Mouse (Mus musculus): Measurements from ENCODE around the gene AI413582. TPM values are rescaled to one million over a fixed set of nuclear protein-coding genes. Genes with fewer than 3 reads are reported as not detected.
A peak's percentile ranks its signal among the peaks of the same experiment; 100 is the strongest.

AI413582 gene
- polyA plus RNA-seq, 1 experiment from 2014 or later = 51.9 TPM

GRCm38 (mm10) chr17:27555075-27555511 is 10.5 kb downstream of the AI413582 start:
- peak; percentile 22; the same call in 1 of the 2 replicates for ATAC-seq (ENCODE audit: low FRiP score, low TSS enrichment)
- Histone ChIP-seq H3K27me3 (ENCODE audit: control insufficient read depth, insufficient read depth, low read length) (peaks cover 6% of the 10 kb centered on the region; the same call in 1 of the 2 replicates), H3K9me3 (ENCODE audit: control insufficient read depth, low read length) (no peaks in the 10 kb centered on the region), H3K4me3 (replicated peaks; ENCODE audit: low read depth, low read length) (peak overlapping the region; percentile 71), H3K27ac (replicated peaks; ENCODE audit: low read depth, low read length) (no peak overlapping the region; the same call in 1 of the 2 replicates), H3K4me1 (ENCODE audit: control insufficient read depth, insufficient read depth, low read length) (peaks cover 30% of the 10 kb centered on the region), H3K36me3 (ENCODE audit: control insufficient read depth, insufficient read depth, low read length) (no peaks in the 10 kb centered on the region), H3K9ac (replicated peaks; ENCODE audit: low read length) (no peak overlapping the region), H3K4me2 (ENCODE audit: low read length) (peak overlapping the region; percentile 82)
- peak; percentile 64 for DNase-seq
- 0% methylated on average over 27 of the region's 39 CpGs for WGBS

- no peak overlapping the region for H3K4me3 ChIP-seq (replicated peaks; ENCODE audit: low read depth, low read length)
- peak overlapping the region; percentile 82; the same call in 1 of the 2 replicates for H3K4me2 ChIP-seq (ENCODE audit: low read length)
- no peak for ATAC-seq (ENCODE audit: low FRiP score, low TSS enrichment)
- 45% methylated on average over 20 of the region's 20 CpGs for WGBS
- DNase-seq = no peak
- H3K36me3 ChIP-seq (ENCODE audit: control insufficient read depth, insufficient read depth, low read length) = no peaks in the 10 kb centered on the region
- no peak overlapping the region for H3K27ac ChIP-seq (replicated peaks; ENCODE audit: low read depth, low read length)
- no peak overlapping the region for H3K9ac ChIP-seq (replicated peaks; ENCODE audit: low read length)
- no peaks in the 10 kb centered on the region for H3K9me3 ChIP-seq (ENCODE audit: control insufficient read depth, low read length)
- peaks cover 30% of the 10 kb centered on the region for H3K4me1 ChIP-seq (ENCODE audit: control insufficient read depth, insufficient read depth, low read length)
- H3K27me3 ChIP-seq (ENCODE audit: control insufficient read depth, insufficient read depth, low read length) = peaks cover 6% of the 10 kb centered on the region; the same call in 1 of the 2 replicates
These were observed 11.2 kb downstream of the AI413582 start for GRCm38 (mm10) chr17:27554062-27554960.

- ATAC-seq (ENCODE audit: low FRiP score, low TSS enrichment) (no peak), DNase-seq (no peak)
- 76% methylated on average over 23 of the region's 23 CpGs for WGBS
- peaks cover 15% of the 10 kb centered on the region for H3K4me1 ChIP-seq (ENCODE audit: control insufficient read depth, insufficient read depth, low read length)
- no peak overlapping the region for H3K4me2 ChIP-seq (ENCODE audit: low read length)
- H3K4me3 ChIP-seq (replicated peaks; ENCODE audit: low read depth, low read length) = no peak overlapping the region
- no peak overlapping the region for H3K27ac ChIP-seq (replicated peaks; ENCODE audit: low read depth, low read length)
- H3K36me3 ChIP-seq (ENCODE audit: control insufficient read depth, insufficient read depth, low read length) = no peaks in the 10 kb centered on the region
- no peak overlapping the region for H3K9ac ChIP-seq (replicated peaks; ENCODE audit: low read length)
- H3K27me3 ChIP-seq (ENCODE audit: control insufficient read depth, insufficient read depth, low read length) = peaks cover 6% of the 10 kb centered on the region; the same call in 1 of the 2 replicates
- H3K9me3 ChIP-seq (ENCODE audit: control insufficient read depth, low read length) = no peaks in the 10 kb centered on the region
These were observed 13.0 kb downstream of the AI413582 start for GRCm38 (mm10) chr17:27552215-27553201.

DNA sequence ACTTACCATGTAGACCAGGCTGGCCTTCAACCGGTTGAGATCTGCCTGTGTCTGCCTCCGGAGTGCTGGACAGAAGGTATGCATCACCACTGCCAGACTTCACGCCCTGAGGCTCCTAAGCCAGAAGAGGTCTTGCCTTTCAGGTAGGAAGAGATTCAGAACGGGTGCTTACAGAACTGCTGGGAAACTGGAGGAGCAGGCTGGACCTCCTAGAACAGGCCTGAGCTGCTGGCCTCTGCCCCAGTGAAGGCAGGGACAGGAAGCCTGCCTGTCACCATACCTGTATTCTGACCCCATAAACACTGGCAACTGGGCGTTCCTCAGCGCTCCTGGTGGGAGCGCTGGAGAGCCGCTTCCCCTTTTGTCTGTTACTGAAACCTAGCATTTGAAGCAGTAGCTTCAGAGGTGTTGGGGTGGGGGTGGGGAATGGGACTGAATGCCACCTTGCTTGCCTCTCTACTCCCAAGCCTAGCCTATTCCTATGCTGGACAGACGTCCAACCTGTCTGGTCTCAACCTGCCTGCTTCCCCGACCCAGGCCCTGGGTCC is 14.1 kb downstream of the AI413582 start:
- 67% methylated on average over 10 of the region's 10 CpGs for WGBS
- Histone ChIP-seq H3K4me2 (ENCODE audit: low read length) (no peak overlapping the region), H3K27ac (replicated peaks; ENCODE audit: low read depth, low read length) (no peak overlapping the region), H3K36me3 (ENCODE audit: control insufficient read depth, insufficient read depth, low read length) (no peaks in the 10 kb centered on the region), H3K4me1 (ENCODE audit: control insufficient read depth, insufficient read depth, low read length) (peaks cover 15% of the 10 kb centered on the region), H3K27me3 (ENCODE audit: control insufficient read depth, insufficient read depth, low read length) (peaks cover 6% of the 10 kb centered on the region; the same call in 1 of the 2 replicates), H3K4me3 (replicated peaks; ENCODE audit: low read depth, low read length) (no peak overlapping the region), H3K9ac (replicated peaks; ENCODE audit: low read length) (no peak overlapping the region), H3K9me3 (ENCODE audit: control insufficient read depth, low read length) (no peaks in the 10 kb centered on the region)
- ATAC-seq (ENCODE audit: low FRiP score, low TSS enrichment) (no peak), DNase-seq (no peak)

DNA sequence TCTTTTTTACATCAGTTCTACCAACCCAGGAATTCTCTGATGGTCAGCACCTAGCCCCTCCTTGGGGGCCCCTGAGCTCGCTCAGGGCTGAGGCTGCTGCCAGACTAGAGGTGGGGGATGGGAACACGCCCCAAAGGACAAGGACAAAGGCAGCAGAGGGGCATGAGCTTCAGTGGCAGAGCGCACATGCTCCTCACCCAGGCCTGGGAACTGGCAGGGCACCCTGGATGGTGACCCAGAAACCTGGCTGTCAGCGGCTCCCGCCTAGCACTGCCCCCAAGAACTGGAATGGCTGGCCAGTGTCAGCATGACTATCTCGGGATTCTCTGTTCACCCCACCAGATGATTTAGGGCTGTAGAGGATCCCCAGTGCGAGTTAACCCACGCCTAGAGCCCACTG is 16.3 kb downstream of the AI413582 start:
- no peaks in the 10 kb centered on the region for H3K36me3 ChIP-seq (ENCODE audit: control insufficient read depth, insufficient read depth, low read length)
- no peak overlapping the region for H3K9ac ChIP-seq (replicated peaks; ENCODE audit: low read length)
- no peaks in the 10 kb centered on the region for H3K27me3 ChIP-seq (ENCODE audit: control insufficient read depth, insufficient read depth, low read length)
- no peak overlapping the region for H3K27ac ChIP-seq (replicated peaks; ENCODE audit: low read depth, low read length)
- WGBS = 34% methylated on average over 8 of the region's 8 CpGs
- H3K4me1 ChIP-seq (ENCODE audit: control insufficient read depth, insufficient read depth, low read length) = 0 out of 2 replicates have a peak, but pooled peaks cover 3% of the 10 kb centered on the region
- no peaks in the 10 kb centered on the region for H3K9me3 ChIP-seq (ENCODE audit: control insufficient read depth, low read length)
- ATAC-seq (ENCODE audit: low FRiP score, low TSS enrichment) (no peak), DNase-seq (no peak)
- H3K4me2 ChIP-seq (ENCODE audit: low read length) = no peak overlapping the region
- no peak overlapping the region for H3K4me3 ChIP-seq (replicated peaks; ENCODE audit: low read depth, low read length)

- Histone ChIP-seq H3K4me1 (ENCODE audit: control insufficient read depth, insufficient read depth, low read length) (0 out of 2 replicates have a peak, but pooled peaks cover 3% of the 10 kb centered on the region), H3K4me2 (ENCODE audit: low read length) (no peak overlapping the region), H3K27ac (replicated peaks; ENCODE audit: low read depth, low read length) (no peak overlapping the region), H3K36me3 (ENCODE audit: control insufficient read depth, insufficient read depth, low read length) (no peaks in the 10 kb centered on the region), H3K27me3 (ENCODE audit: control insufficient read depth, insufficient read depth, low read length) (no peaks in the 10 kb centered on the region), H3K9ac (replicated peaks; ENCODE audit: low read length) (no peak overlapping the region), H3K4me3 (replicated peaks; ENCODE audit: low read depth, low read length) (no peak overlapping the region), H3K9me3 (ENCODE audit: control insufficient read depth, low read length) (no peaks in the 10 kb centered on the region)
- DNase-seq = no peak
- 75% methylated on average over 9 of the region's 9 CpGs for WGBS
- ATAC-seq (ENCODE audit: low FRiP score, low TSS enrichment) = no peak
These were observed 18.2 kb downstream of the AI413582 start for GRCm38 (mm10) chr17:27547253-27547868.

- Histone ChIP-seq H3K9me3 (ENCODE audit: control insufficient read depth, low read length) (no peaks in the 10 kb centered on the region), H3K36me3 (ENCODE audit: control insufficient read depth, insufficient read depth, low read length) (no peaks in the 10 kb centered on the region), H3K4me2 (ENCODE audit: low read length) (no peak overlapping the region), H3K27ac (replicated peaks; ENCODE audit: low read depth, low read length) (no peak overlapping the region), H3K4me1 (ENCODE audit: control insufficient read depth, insufficient read depth, low read length) (0 out of 2 replicates have a peak, but pooled peaks cover 3% of the 10 kb centered on the region), H3K4me3 (replicated peaks; ENCODE audit: low read depth, low read length) (no peak overlapping the region), H3K9ac (replicated peaks; ENCODE audit: low read length) (no peak overlapping the region), H3K27me3 (ENCODE audit: control insufficient read depth, insufficient read depth, low read length) (no peaks in the 10 kb centered on the region)
- DNase-seq = no peak
- 66% methylated on average over 7 of the region's 7 CpGs for WGBS
- no peak for ATAC-seq (ENCODE audit: low FRiP score, low TSS enrichment)
These were observed 18.9 kb downstream of the AI413582 start for GRCm38 (mm10) chr17:27546574-27547085.
